Mouse (Mus musculus): Measurements from ENCODE around the gene Zeb2. TPM values are rescaled to one million over a fixed set of nuclear protein-coding genes. Genes with fewer than 3 reads are reported as not detected.

The Zeb2 gene
- polyA plus RNA-seq, 1 experiment from 2014 or later, result 84.3 TPM

GRCm38 (mm10) chr2:45103021-45103983, 13.9 kb downstream of the Zeb2 start:
- Histone ChIP-seq H3K9ac (ENCODE audit: low read length) (peak overlapping the region; percentile 70), H3K4me2 (ENCODE audit: low read depth, low read length) (peak overlapping the region; percentile 76), H3K36me3 (ENCODE audit: control insufficient read depth, insufficient read depth, low read length) (no peaks in the 10 kb centered on the region), H3K27me3 (ENCODE audit: control insufficient read depth, insufficient read depth, low read depth, low read length) (no peaks in the 10 kb centered on the region; the same call in 1 of the 2 replicates), H3K9me3 (ENCODE audit: control insufficient read depth, low read length) (no peaks in the 10 kb centered on the region), H3K27ac (ENCODE audit: low read length) (peak overlapping the region; percentile 86), H3K4me3 (ENCODE audit: low read length) (peak overlapping the region; percentile 20), H3K4me1 (replicated peaks; ENCODE audit: control insufficient read depth, insufficient read depth, low read length) (peaks cover 36% of the 10 kb centered on the region; the same call in 1 of the 2 replicates)
- 18% methylated on average over 10 of the region's 10 CpGs for WGBS
- ATAC-seq (ENCODE audit: low read depth), result no peak

GRCm38 (mm10) chr2:45102191-45102638, 15.0 kb downstream of the Zeb2 start:
- no peak overlapping the region for H3K4me2 ChIP-seq (ENCODE audit: low read depth, low read length)
- H3K9ac ChIP-seq (ENCODE audit: low read length), result peak overlapping the region; percentile 34; the same call in 1 of the 2 replicates
- WGBS, result 29% methylated on average over 8 of the region's 8 CpGs
- no peaks in the 10 kb centered on the region; the same call in 1 of the 2 replicates for H3K27me3 ChIP-seq (ENCODE audit: control insufficient read depth, insufficient read depth, low read depth, low read length)
- peaks cover 43% of the 10 kb centered on the region; the same call in 1 of the 2 replicates for H3K4me1 ChIP-seq (replicated peaks; ENCODE audit: control insufficient read depth, insufficient read depth, low read length)
- no peak overlapping the region for H3K4me3 ChIP-seq (ENCODE audit: low read length)
- no peaks in the 10 kb centered on the region for H3K36me3 ChIP-seq (ENCODE audit: control insufficient read depth, insufficient read depth, low read length)
- H3K27ac ChIP-seq (ENCODE audit: low read length), result peak overlapping the region; percentile 32; the same call in 1 of the 2 replicates
- no peaks in the 10 kb centered on the region for H3K9me3 ChIP-seq (ENCODE audit: control insufficient read depth, low read length)
- ATAC-seq (ENCODE audit: low read depth), result no peak

- Histone ChIP-seq H3K27me3 (ENCODE audit: control insufficient read depth, insufficient read depth, low read depth, low read length) (no peaks in the 10 kb centered on the region; the same call in 1 of the 2 replicates), H3K9me3 (ENCODE audit: control insufficient read depth, low read length) (no peaks in the 10 kb centered on the region), H3K9ac (ENCODE audit: low read length) (peak overlapping the region; percentile 22; the same call in 1 of the 2 replicates), H3K4me3 (ENCODE audit: low read length) (no peak overlapping the region), H3K4me1 (replicated peaks; ENCODE audit: control insufficient read depth, insufficient read depth, low read length) (peaks cover 47% of the 10 kb centered on the region; the same call in 1 of the 2 replicates), H3K36me3 (ENCODE audit: control insufficient read depth, insufficient read depth, low read length) (no peaks in the 10 kb centered on the region), H3K4me2 (ENCODE audit: low read depth, low read length) (no peak overlapping the region; the same call in 1 of the 2 replicates), H3K27ac (ENCODE audit: low read length) (no peak overlapping the region)
- no peak for ATAC-seq (ENCODE audit: low read depth)
- WGBS, result 65% methylated on average over 2 of the region's 2 CpGs
Observed at GRCm38 (mm10) chr2:45101586-45101985, 15.6 kb downstream of the Zeb2 start.

- no peaks in the 10 kb centered on the region for H3K36me3 ChIP-seq (ENCODE audit: control insufficient read depth, insufficient read depth, low read length)
- ATAC-seq (ENCODE audit: low read depth), result no peak
- WGBS, result 46% methylated on average over 4 of the region's 4 CpGs
- no peak overlapping the region for H3K4me3 ChIP-seq (ENCODE audit: low read length)
- no peaks in the 10 kb centered on the region; the same call in 1 of the 2 replicates for H3K27me3 ChIP-seq (ENCODE audit: control insufficient read depth, insufficient read depth, low read depth, low read length)
- peaks cover 47% of the 10 kb centered on the region; the same call in 1 of the 2 replicates for H3K4me1 ChIP-seq (replicated peaks; ENCODE audit: control insufficient read depth, insufficient read depth, low read length)
- no peak overlapping the region for H3K9ac ChIP-seq (ENCODE audit: low read length)
- 0 out of 2 replicates have a peak overlapping the region, but pooled peaks have one; percentile 19 for H3K4me2 ChIP-seq (ENCODE audit: low read depth, low read length)
- no peak overlapping the region for H3K27ac ChIP-seq (ENCODE audit: low read length)
- no peaks in the 10 kb centered on the region for H3K9me3 ChIP-seq (ENCODE audit: control insufficient read depth, low read length)
Observed at GRCm38 (mm10) chr2:45101040-45101439, 16.2 kb downstream of the Zeb2 start.

GRCm38 (mm10) chr2:45100628-45101027, 16.6 kb downstream of the Zeb2 start:
- no peak for ATAC-seq (ENCODE audit: low read depth)
- no peak overlapping the region for H3K4me2 ChIP-seq (ENCODE audit: low read depth, low read length)

GRCm38 (mm10) chr2:45100017-45100416, 17.2 kb downstream of the Zeb2 start:
- Histone ChIP-seq H3K4me3 (ENCODE audit: low read length) (no peak overlapping the region), H3K9ac (ENCODE audit: low read length) (peak overlapping the region; percentile 32; the same call in 1 of the 2 replicates), H3K9me3 (ENCODE audit: control insufficient read depth, low read length) (no peaks in the 10 kb centered on the region), H3K27me3 (ENCODE audit: control insufficient read depth, insufficient read depth, low read depth, low read length) (no peaks in the 10 kb centered on the region), H3K4me2 (ENCODE audit: low read depth, low read length) (no peak overlapping the region), H3K36me3 (ENCODE audit: control insufficient read depth, insufficient read depth, low read length) (no peaks in the 10 kb centered on the region), H3K4me1 (replicated peaks; ENCODE audit: control insufficient read depth, insufficient read depth, low read length) (peaks cover 48% of the 10 kb centered on the region), H3K27ac (ENCODE audit: low read length) (peak overlapping the region; percentile 33; the same call in 1 of the 2 replicates)
- no peak for ATAC-seq (ENCODE audit: low read depth)
- 50% methylated on average over 4 of the region's 4 CpGs for WGBS

More at GRCm38 (mm10) chr2:45100628-45101027, 16.6 kb downstream of the Zeb2 start:
- no peak overlapping the region for H3K27ac ChIP-seq (ENCODE audit: low read length)
- WGBS, result 54% methylated on average over 7 of the region's 7 CpGs
- no peaks in the 10 kb centered on the region for H3K36me3 ChIP-seq (ENCODE audit: control insufficient read depth, insufficient read depth, low read length)
- H3K27me3 ChIP-seq (ENCODE audit: control insufficient read depth, insufficient read depth, low read depth, low read length), result no peaks in the 10 kb centered on the region; the same call in 1 of the 2 replicates
- peaks cover 47% of the 10 kb centered on the region; the same call in 1 of the 2 replicates for H3K4me1 ChIP-seq (replicated peaks; ENCODE audit: control insufficient read depth, insufficient read depth, low read length)
- no peak overlapping the region for H3K4me3 ChIP-seq (ENCODE audit: low read length)
- H3K9ac ChIP-seq (ENCODE audit: low read length), result no peak overlapping the region
- no peaks in the 10 kb centered on the region for H3K9me3 ChIP-seq (ENCODE audit: control insufficient read depth, low read length)

- Histone ChIP-seq H3K27ac (ENCODE audit: low read length) (peak overlapping the region; percentile 22; the same call in 1 of the 2 replicates), H3K9me3 (ENCODE audit: control insufficient read depth, low read length) (no peaks in the 10 kb centered on the region), H3K4me1 (replicated peaks; ENCODE audit: control insufficient read depth, insufficient read depth, low read length) (peaks cover 55% of the 10 kb centered on the region), H3K27me3 (ENCODE audit: control insufficient read depth, insufficient read depth, low read depth, low read length) (no peaks in the 10 kb centered on the region), H3K4me2 (ENCODE audit: low read depth, low read length) (0 out of 2 replicates have a peak overlapping the region, but pooled peaks have one; percentile 17), H3K36me3 (ENCODE audit: control insufficient read depth, insufficient read depth, low read length) (no peaks in the 10 kb centered on the region), H3K9ac (ENCODE audit: low read length) (peak overlapping the region; percentile 15; the same call in 1 of the 2 replicates), H3K4me3 (ENCODE audit: low read length) (no peak overlapping the region)
- 65% methylated on average over 4 of the region's 4 CpGs for WGBS
- ATAC-seq (ENCODE audit: low read depth), result no peak
Observed at GRCm38 (mm10) chr2:45099081-45099480, 18.1 kb downstream of the Zeb2 start.

GRCm38 (mm10) chr2:45097969-45098368, 19.2 kb downstream of the Zeb2 start:
- H3K4me1 ChIP-seq (replicated peaks; ENCODE audit: control insufficient read depth, insufficient read depth, low read length), result peaks cover 51% of the 10 kb centered on the region
- H3K4me2 ChIP-seq (ENCODE audit: low read depth, low read length), result peak overlapping the region; percentile 37
- ATAC-seq (ENCODE audit: low read depth), result no peak
- WGBS, result 11% methylated on average over 5 of the region's 5 CpGs
- 0 out of 2 replicates have a peak, but pooled peaks cover 6% of the 10 kb centered on the region for H3K36me3 ChIP-seq (ENCODE audit: control insufficient read depth, insufficient read depth, low read length)
- no peaks in the 10 kb centered on the region for H3K27me3 ChIP-seq (ENCODE audit: control insufficient read depth, insufficient read depth, low read depth, low read length)
- H3K9ac ChIP-seq (ENCODE audit: low read length), result peak overlapping the region; percentile 37
- peak overlapping the region; percentile 11; the same call in 1 of the 2 replicates for H3K4me3 ChIP-seq (ENCODE audit: low read length)
- no peaks in the 10 kb centered on the region for H3K9me3 ChIP-seq (ENCODE audit: control insufficient read depth, low read length)
- peak overlapping the region; percentile 52 for H3K27ac ChIP-seq (ENCODE audit: low read length)
